Mouse (Mus musculus) C2C12 (cell line): ENCODE results near the gene Usp3. TPM values are rescaled to one million over a fixed set of nuclear protein-coding genes. Genes with fewer than 3 reads are reported as not detected.

Experiments
- H3K27me3 ChIP-seq: one replicate; pipeline ENCODE4 v1.6.1; 2011; ENCODE audit not compliant: control insufficient read depth, insufficient read depth, insufficient read length
- H3K36me3 ChIP-seq: one replicate; pipeline ENCODE4 v1.6.1; 2011; ENCODE audit not compliant: control insufficient read depth, insufficient read depth
- H3K4me3 ChIP-seq: one replicate; pipeline ENCODE4 v1.5.1; 2011; ENCODE audit warnings: mild to moderate bottlenecking, control low read depth; ENCODE audit not compliant: poor library complexity, insufficient read depth, severe bottlenecking
- H3K79me2 ChIP-seq: one replicate; pipeline ENCODE4 v1.6.1; 2011; ENCODE audit not compliant: control insufficient read depth, insufficient read depth
- H3K79me3 ChIP-seq: one replicate; pipeline ENCODE4 v1.6.1; 2011; ENCODE audit warnings: low read depth, control low read depth
- H3ac ChIP-seq: one replicate; pipeline ENCODE3; 2011; ENCODE audit warnings: low read depth; ENCODE audit not compliant: control insufficient read depth, insufficient read length
- CEBPB ChIP-seq: IDR thresholded peaks from one replicate; pipeline ENCODE4 v1.6.1; 2011; ENCODE audit warnings: low read depth, mild to moderate bottlenecking, control low read depth, moderate library complexity
- CTCF ChIP-seq: IDR thresholded peaks from one replicate; pipeline ENCODE4 v1.5.1; 2011; ENCODE audit not compliant: control insufficient read depth, insufficient read depth, insufficient read length
- FOSL1 ChIP-seq: IDR thresholded peaks from one replicate; pipeline ENCODE4 v1.8.0; 2011; ENCODE audit warnings: mild to moderate bottlenecking, low read length; ENCODE audit not compliant: poor library complexity, insufficient read depth, severe bottlenecking
- MAX ChIP-seq: IDR thresholded peaks from one replicate; pipeline ENCODE4 v1.6.1; 2011; ENCODE audit warnings: mild to moderate bottlenecking, control low read depth
- MYOD1 ChIP-seq: IDR thresholded peaks from one replicate; pipeline ENCODE4 v1.6.1; 2011; ENCODE audit warnings: low read depth; ENCODE audit not compliant: control insufficient read depth, insufficient read length
- MYOG ChIP-seq: IDR thresholded peaks from one replicate; pipeline ENCODE4 v1.6.1; 2011; ENCODE audit not compliant: control insufficient read depth, insufficient read length; ENCODE audit errors: extremely low read depth
- USF1 ChIP-seq: IDR thresholded peaks from one replicate; pipeline ENCODE4 v1.6.1; 2011; ENCODE audit warnings: low read depth, mild to moderate bottlenecking, control low read depth, moderate library complexity
- polyA plus RNA-seq: library from polyadenylated mRNA; unstranded; fragments of >200 nt; fragmentation: generic; extraction: Trizol; gene quantifications from one replicate; pipeline ENCODE4 v1.2.1, GENCODE M21; 2012; ENCODE audit warnings: missing spikeins

The Usp3 gene
- polyA plus RNA-seq, 1 experiment, result 12.1 TPM

DNA sequence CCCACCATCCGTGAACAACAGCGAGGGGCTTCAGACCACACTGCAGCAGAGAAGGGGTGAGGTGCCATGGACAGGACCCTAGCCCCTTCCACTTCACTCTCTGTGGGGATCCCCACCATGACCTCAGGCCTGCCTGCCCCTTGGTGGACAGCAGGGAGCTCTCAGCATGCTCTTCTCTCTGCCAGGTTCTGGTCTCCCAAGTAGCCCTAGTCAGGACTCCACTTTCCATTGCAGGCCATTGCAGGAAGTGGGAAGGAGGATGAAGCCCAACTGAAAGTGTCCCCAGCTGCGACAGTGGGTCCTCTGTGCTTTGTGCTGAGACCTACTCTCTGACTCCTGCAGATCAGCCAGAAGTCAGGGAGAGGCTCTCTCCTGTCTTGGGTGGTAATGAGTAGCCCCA, 85.3 kb downstream of the Usp3 start:
- Histone ChIP-seq H3K27me3 (no peaks in the 10 kb centered on the region), H3K36me3 (peaks cover 31% of the 10 kb centered on the region)
- TF ChIP-seq MYOG (no peak), MAX (no peak), FOSL1 (no peak), USF1 (no peak), CTCF (no peak), CEBPB (no peak), MYOD1 (no peak)

GRCm38 (mm10) chr9:66506424-66506823, 86.5 kb downstream of the Usp3 start:
- Histone ChIP-seq H3K4me3 (no peak overlapping the region), H3K36me3 (peaks cover 31% of the 10 kb centered on the region), H3K27me3 (no peaks in the 10 kb centered on the region), H3K79me3 (no peaks in the 10 kb centered on the region), H3K79me2 (no peaks in the 10 kb centered on the region), H3ac (no peak overlapping the region)
- no peak for TF ChIP-seq FOSL1
- no peak for TF ChIP-seq MAX
- no peak for TF ChIP-seq MYOG
- no peak for TF ChIP-seq CTCF
- TF ChIP-seq MYOD1, result no peak
- no peak for TF ChIP-seq USF1
- no peak for TF ChIP-seq CEBPB

More for the DNA sequence above, 85.3 kb downstream of the Usp3 start:
- Histone ChIP-seq H3ac (no peak overlapping the region), H3K79me2 (no peaks in the 10 kb centered on the region), H3K4me3 (no peak overlapping the region), H3K79me3 (no peaks in the 10 kb centered on the region)

GRCm38 (mm10) chr9:66506011-66506410, 86.9 kb downstream of the Usp3 start:
- H3K27me3 ChIP-seq, result no peaks in the 10 kb centered on the region
- peaks cover 31% of the 10 kb centered on the region for H3K36me3 ChIP-seq
- H3ac ChIP-seq, result no peak overlapping the region
- no peaks in the 10 kb centered on the region for H3K79me3 ChIP-seq
- H3K4me3 ChIP-seq, result no peak overlapping the region
- no peak for TF ChIP-seq CTCF
- H3K79me2 ChIP-seq, result no peaks in the 10 kb centered on the region

DNA sequence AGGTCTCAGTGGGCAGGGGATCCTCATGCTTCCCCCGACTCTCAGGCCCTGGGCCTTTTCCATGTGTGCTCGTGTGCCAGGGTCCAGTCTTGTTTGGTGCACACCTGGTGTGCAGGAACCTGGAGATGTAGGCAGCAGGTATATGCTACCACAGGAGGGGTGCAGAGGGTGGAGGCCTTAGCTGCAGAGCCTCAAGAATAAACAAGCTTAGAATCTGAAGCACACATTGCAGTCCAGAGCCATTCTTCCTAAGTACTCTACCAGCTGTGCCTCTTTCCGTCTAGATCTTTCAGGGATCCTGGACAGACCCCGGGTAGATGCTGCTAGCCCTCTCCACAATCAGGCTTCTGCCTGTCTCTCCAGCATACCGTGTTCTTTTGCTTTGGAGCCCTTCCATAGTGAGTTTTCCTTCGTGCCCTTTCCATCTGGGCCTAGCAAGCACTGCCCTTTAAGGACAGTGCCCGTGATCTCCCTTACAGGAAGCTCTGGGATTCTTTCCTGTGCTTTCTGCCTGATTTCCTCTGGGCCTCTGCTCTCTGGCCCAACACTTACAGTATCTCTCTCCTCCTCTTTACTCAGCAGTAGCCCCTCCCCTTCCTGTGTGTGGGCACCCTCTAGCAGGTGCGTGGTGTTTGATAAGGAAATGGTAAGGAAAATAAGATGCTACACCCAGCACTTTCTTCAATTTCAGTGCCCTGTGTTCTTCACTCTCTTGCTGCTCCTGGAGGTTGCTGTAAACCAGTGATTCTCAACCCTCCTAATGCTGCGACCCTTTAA, 87.6 kb downstream of the Usp3 start:
- TF ChIP-seq USF1 (no peak), MYOG (no peak), MYOD1 (no peak), MAX (no peak), CEBPB (no peak), FOSL1 (no peak)
- no peaks in the 10 kb centered on the region for H3K27me3 ChIP-seq
- H3ac ChIP-seq, result no peak overlapping the region
- H3K79me2 ChIP-seq, result no peaks in the 10 kb centered on the region
- H3K36me3 ChIP-seq, result peaks cover 34% of the 10 kb centered on the region
- no peak overlapping the region for H3K4me3 ChIP-seq
- no peaks in the 10 kb centered on the region for H3K79me3 ChIP-seq

- Histone ChIP-seq H3K4me3 (no peak overlapping the region), H3K27me3 (no peaks in the 10 kb centered on the region), H3K79me3 (no peaks in the 10 kb centered on the region), H3K36me3 (peaks cover 40% of the 10 kb centered on the region), H3ac (no peak overlapping the region), H3K79me2 (no peaks in the 10 kb centered on the region)
- TF ChIP-seq MAX (no peak), CEBPB (no peak), MYOD1 (no peak)
Observed at GRCm38 (mm10) chr9:66504518-66504917, 88.4 kb downstream of the Usp3 start.

DNA sequence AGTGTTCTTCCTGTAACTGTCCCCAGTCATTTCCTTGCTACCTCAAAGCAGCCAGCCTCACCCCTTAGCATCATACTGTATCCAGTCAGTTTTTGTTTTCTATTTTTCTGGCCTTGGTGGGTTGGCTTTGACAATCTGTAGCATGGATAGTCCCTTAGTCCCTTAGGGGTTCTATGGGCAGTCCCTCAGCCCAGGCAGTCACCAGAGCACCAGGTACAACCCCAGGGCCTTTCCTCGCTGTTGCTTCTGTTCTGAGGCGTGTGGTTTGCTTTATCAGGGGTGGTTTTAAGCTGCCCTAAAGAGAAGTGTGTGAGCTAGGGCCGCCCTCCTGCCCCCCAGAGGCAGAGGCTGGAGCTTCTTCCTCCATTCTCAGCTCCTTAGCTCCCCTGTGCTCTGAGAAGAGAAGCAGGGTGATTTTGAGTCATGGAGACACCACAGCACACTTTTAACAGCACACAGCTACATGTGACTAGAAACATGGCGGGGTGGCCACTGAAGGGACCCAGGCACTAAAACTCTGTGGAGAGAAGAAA, 89.0 kb downstream of the Usp3 start:
- Histone ChIP-seq H3K79me3 (no peaks in the 10 kb centered on the region), H3K27me3 (no peaks in the 10 kb centered on the region), H3K79me2 (no peaks in the 10 kb centered on the region), H3ac (no peak overlapping the region), H3K4me3 (no peak overlapping the region), H3K36me3 (peaks cover 36% of the 10 kb centered on the region)
- TF ChIP-seq FOSL1, result no peak
- TF ChIP-seq CTCF, result no peak
- TF ChIP-seq MYOG, result no peak
- TF ChIP-seq USF1, result no peak
- TF ChIP-seq MAX, result no peak
- no peak for TF ChIP-seq CEBPB
- no peak for TF ChIP-seq MYOD1
